Mouse (Mus musculus): ENCODE results near the gene Col1a2. TPM values are rescaled to one million over a fixed set of nuclear protein-coding genes. Genes with fewer than 3 reads are reported as not detected.

Col1a2 gene
- polyA plus RNA-seq, 1 experiment from 2014 or later: 2,665 TPM

DNA sequence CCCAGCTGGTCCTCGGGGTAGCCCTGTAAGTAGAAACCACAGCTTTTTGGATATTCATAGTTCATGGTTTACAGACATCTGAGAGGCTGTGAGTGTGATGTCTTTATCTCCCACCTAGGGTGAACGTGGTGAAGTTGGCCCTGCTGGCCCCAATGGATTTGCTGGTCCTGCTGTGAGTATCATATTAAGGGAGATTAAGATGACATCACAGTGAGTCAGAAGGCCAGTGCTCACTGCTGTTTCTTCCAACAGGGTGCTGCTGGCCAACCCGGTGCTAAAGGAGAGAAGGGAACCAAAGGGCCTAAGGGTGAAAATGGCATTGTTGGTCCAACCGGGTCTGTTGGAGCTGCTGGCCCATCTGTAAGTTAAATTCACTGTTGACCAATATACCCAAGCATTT, 26.4 kb downstream of the Col1a2 start:
- H3K4me2 ChIP-seq: no peak overlapping the region
- H3K27me3 ChIP-seq: no peaks in the 10 kb centered on the region
- H3K27ac ChIP-seq: peak overlapping the region; percentile 75
- peaks cover 79% of the 10 kb centered on the region for H3K36me3 ChIP-seq
- WGBS: 85% methylated on average over 4 of the region's 4 CpGs
- H3K4me3 ChIP-seq: no peak overlapping the region
- H3K9me3 ChIP-seq: no peaks in the 10 kb centered on the region
- no peak overlapping the region for H3K9ac ChIP-seq
- no peak for ATAC-seq (ENCODE audit: insufficient number of reproducible peaks, low FRiP score, low TSS enrichment, low read depth)
- H3K4me1 ChIP-seq: no peaks in the 10 kb centered on the region

- no peak overlapping the region for H3K9ac ChIP-seq
- 93% methylated on average over 1 of the region's 1 CpGs for WGBS
- no peak overlapping the region for H3K27ac ChIP-seq
- no peaks in the 10 kb centered on the region for H3K9me3 ChIP-seq
- no peak for ATAC-seq (ENCODE audit: insufficient number of reproducible peaks, low FRiP score, low TSS enrichment, low read depth)
- no peak overlapping the region for H3K4me3 ChIP-seq
- no peaks in the 10 kb centered on the region for H3K27me3 ChIP-seq
- H3K36me3 ChIP-seq: peaks cover 87% of the 10 kb centered on the region
- H3K4me1 ChIP-seq: no peaks in the 10 kb centered on the region
- no peak overlapping the region for H3K4me2 ChIP-seq
These were observed 28.3 kb downstream of the Col1a2 start for GRCm38 (mm10) chr6:4532898-4533297.

- H3K27me3 ChIP-seq: no peaks in the 10 kb centered on the region
- H3K4me2 ChIP-seq: no peak overlapping the region
- peaks cover 87% of the 10 kb centered on the region for H3K36me3 ChIP-seq
- 83% methylated on average over 8 of the region's 8 CpGs for WGBS
- H3K4me3 ChIP-seq: no peak overlapping the region
- H3K27ac ChIP-seq: peak overlapping the region; percentile 82
- H3K4me1 ChIP-seq: no peaks in the 10 kb centered on the region
- no peak for ATAC-seq (ENCODE audit: insufficient number of reproducible peaks, low FRiP score, low TSS enrichment, low read depth)
- H3K9me3 ChIP-seq: no peaks in the 10 kb centered on the region
- H3K9ac ChIP-seq: no peak overlapping the region
These were observed 30.0 kb downstream of the Col1a2 start for GRCm38 (mm10) chr6:4534462-4535079.

DNA sequence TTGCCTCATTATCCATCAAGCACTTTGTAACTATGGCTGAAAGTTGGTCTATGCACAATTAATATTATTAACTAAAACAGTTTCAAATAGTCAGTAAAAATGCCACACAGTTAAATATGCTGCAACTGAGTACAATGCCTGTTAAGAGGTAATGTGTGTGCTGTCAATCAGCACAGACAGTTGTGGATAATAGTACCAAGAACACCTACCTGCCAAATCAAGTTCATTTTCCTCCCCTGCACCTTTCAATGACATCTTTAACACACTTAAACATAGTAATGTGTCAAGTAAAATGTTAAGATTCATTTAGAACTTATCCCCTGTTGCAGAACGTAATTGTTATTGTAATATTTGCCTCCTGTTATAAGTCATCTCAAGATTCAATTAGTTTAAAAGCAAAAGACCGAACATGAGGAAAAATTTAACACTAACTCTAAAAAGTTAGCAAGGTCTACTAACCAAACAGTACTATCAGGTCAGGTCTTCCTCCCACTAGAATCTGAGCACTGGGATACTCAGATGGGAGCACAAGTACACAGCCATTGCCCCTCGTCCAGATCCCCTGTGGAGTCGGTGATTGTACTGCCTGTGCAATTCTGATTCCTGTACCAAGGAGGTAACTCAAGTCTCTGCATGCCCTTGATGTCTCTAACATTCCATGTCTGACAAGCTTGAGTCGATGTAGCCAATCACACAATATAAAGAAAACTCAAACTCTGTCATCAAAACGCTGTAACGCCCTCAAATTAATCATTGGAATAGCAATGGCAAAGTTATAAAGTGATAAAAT, 37.5 kb downstream of the Col1a2 start:
- H3K9ac ChIP-seq: no peak overlapping the region
- ATAC-seq (ENCODE audit: insufficient number of reproducible peaks, low FRiP score, low TSS enrichment, low read depth): peak; percentile 32; the same call in 1 of the 2 replicates
- no peaks in the 10 kb centered on the region for H3K4me1 ChIP-seq
- no peak overlapping the region for H3K27ac ChIP-seq
- 75% methylated on average over 7 of the region's 7 CpGs for WGBS
- peaks cover 44% of the 10 kb centered on the region for H3K36me3 ChIP-seq
- H3K4me3 ChIP-seq: no peak overlapping the region
- no peaks in the 10 kb centered on the region for H3K9me3 ChIP-seq
- H3K4me2 ChIP-seq: no peak overlapping the region
- H3K27me3 ChIP-seq: no peaks in the 10 kb centered on the region

DNA sequence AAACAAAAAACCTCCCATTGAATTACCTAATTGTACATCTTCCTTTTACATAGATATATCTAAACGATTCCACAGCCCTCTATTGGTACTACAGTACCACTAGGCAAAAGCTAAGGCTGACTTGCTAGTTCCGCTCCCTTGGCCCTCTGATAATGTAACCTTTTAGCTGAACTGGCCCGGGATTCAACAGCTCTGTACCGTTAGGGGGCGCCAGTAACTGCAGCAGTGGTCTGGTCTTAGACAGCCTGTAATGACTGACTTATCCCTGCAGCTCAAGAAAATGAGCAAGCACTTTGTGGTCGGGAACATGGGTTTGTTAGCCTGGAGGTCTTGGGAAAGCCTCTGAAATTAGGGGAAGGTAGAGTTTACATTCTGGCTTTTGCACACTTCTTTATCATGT, 39.9 kb downstream of the Col1a2 start:
- H3K36me3 ChIP-seq: peaks cover 20% of the 10 kb centered on the region
- no peak overlapping the region for H3K9ac ChIP-seq
- no peak for ATAC-seq (ENCODE audit: insufficient number of reproducible peaks, low FRiP score, low TSS enrichment, low read depth)
- no peaks in the 10 kb centered on the region for H3K9me3 ChIP-seq
- WGBS: 51% methylated on average over 6 of the region's 6 CpGs
- no peaks in the 10 kb centered on the region for H3K4me1 ChIP-seq
- no peak overlapping the region for H3K4me3 ChIP-seq
- H3K27me3 ChIP-seq: no peaks in the 10 kb centered on the region
- H3K27ac ChIP-seq: no peak overlapping the region
- no peak overlapping the region for H3K4me2 ChIP-seq

DNA sequence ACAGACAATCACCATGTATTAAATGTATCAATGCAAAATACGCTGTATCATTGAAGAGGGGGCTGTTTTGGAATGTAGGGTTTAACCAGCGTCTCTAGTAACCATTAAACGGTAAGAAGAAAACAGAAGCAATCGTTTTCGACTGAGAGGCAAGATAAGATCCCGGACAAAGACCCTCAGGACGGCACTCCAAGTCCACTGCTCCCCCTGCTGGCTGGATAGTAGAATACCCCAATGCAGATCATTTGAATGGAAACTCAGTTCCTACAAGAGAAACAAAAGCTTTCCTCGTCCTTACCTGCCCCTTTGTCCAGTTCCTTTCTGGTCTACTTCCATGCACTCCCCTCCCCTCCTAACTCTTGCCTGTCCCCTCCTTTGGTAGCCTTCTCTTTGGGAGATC, 41.1 kb downstream of the Col1a2 start:
- H3K27me3 ChIP-seq: no peaks in the 10 kb centered on the region
- H3K4me2 ChIP-seq: no peak overlapping the region
- peaks cover 10% of the 10 kb centered on the region for H3K36me3 ChIP-seq
- no peak overlapping the region for H3K4me3 ChIP-seq
- no peaks in the 10 kb centered on the region for H3K9me3 ChIP-seq
- H3K4me1 ChIP-seq: no peaks in the 10 kb centered on the region
- no peak overlapping the region for H3K27ac ChIP-seq
- 42% methylated on average over 8 of the region's 8 CpGs for WGBS
- no peak overlapping the region for H3K9ac ChIP-seq
- no peak for ATAC-seq (ENCODE audit: insufficient number of reproducible peaks, low FRiP score, low TSS enrichment, low read depth)

GRCm38 (mm10) chr6:4548894-4549293, 44.3 kb downstream of the Col1a2 start:
- Histone ChIP-seq H3K4me2 (no peak overlapping the region), H3K36me3 (no peaks in the 10 kb centered on the region), H3K9me3 (no peaks in the 10 kb centered on the region), H3K9ac (no peak overlapping the region), H3K27me3 (no peaks in the 10 kb centered on the region), H3K4me3 (no peak overlapping the region), H3K27ac (no peak overlapping the region), H3K4me1 (no peaks in the 10 kb centered on the region)
- 67% methylated on average over 4 of the region's 4 CpGs for WGBS
- ATAC-seq (ENCODE audit: insufficient number of reproducible peaks, low FRiP score, low TSS enrichment, low read depth): no peak

- H3K9ac ChIP-seq: no peak overlapping the region
- no peaks in the 10 kb centered on the region for H3K36me3 ChIP-seq
- H3K4me3 ChIP-seq: no peak overlapping the region
- WGBS: 61% methylated on average over 11 of the region's 11 CpGs
- H3K9me3 ChIP-seq: no peaks in the 10 kb centered on the region
- ATAC-seq (ENCODE audit: insufficient number of reproducible peaks, low FRiP score, low TSS enrichment, low read depth): no peak
- H3K27me3 ChIP-seq: no peaks in the 10 kb centered on the region
- no peak overlapping the region for H3K27ac ChIP-seq
- no peak overlapping the region for H3K4me2 ChIP-seq
- H3K4me1 ChIP-seq: no peaks in the 10 kb centered on the region
These were observed 45.4 kb downstream of the Col1a2 start for GRCm38 (mm10) chr6:4549846-4550548.

DNA sequence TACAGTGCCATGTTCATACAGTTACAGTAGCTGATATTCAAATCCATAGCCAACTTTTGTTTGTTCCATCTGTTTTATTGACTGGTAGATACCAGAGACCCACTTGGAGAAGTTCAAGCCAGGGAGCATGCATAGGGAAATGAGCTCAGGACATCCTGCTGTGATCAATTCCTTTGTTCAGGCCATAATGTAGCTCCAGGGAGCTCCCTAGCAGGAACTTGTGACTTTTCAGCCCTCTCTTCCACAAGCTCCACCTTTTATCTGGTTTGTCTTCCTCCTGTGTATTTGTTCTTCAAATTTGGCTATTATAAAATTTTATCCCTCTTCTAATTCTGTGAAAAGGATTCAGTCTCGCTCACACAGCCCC, 45.9 kb downstream of the Col1a2 start:
- H3K4me3 ChIP-seq: no peak overlapping the region
- no peak overlapping the region for H3K9ac ChIP-seq
- no peaks in the 10 kb centered on the region for H3K27me3 ChIP-seq
- no peaks in the 10 kb centered on the region for H3K4me1 ChIP-seq
- no peak for ATAC-seq (ENCODE audit: insufficient number of reproducible peaks, low FRiP score, low TSS enrichment, low read depth)
- no peak overlapping the region for H3K4me2 ChIP-seq
- H3K27ac ChIP-seq: no peak overlapping the region
- no peaks in the 10 kb centered on the region for H3K9me3 ChIP-seq
- WGBS: 83% methylated on average over 1 of the region's 1 CpGs
- no peaks in the 10 kb centered on the region for H3K36me3 ChIP-seq

DNA sequence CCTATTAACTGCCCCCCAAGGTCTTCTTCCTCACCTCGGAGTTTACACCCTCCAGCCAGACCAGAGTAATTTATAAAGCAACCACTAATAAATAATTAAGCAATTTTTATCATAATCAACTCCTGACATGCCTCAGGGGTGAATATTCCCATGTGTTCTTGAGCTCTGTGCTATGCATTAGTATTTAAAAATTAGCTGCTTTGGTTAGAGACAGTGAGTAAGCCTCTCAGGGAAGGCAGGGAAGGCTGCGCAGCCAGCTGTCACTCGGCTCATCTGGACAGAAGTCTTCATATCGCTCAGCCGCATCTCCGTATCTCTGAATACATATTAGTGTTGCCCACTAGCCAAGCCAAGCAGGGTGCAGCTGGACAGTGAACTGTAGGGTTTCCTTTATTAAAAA, 50.8 kb downstream of the Col1a2 start:
- Histone ChIP-seq H3K27me3 (no peaks in the 10 kb centered on the region), H3K9me3 (no peaks in the 10 kb centered on the region), H3K27ac (no peak overlapping the region), H3K36me3 (no peaks in the 10 kb centered on the region), H3K4me3 (no peak overlapping the region), H3K9ac (no peak overlapping the region), H3K4me2 (no peak overlapping the region), H3K4me1 (peaks cover 9% of the 10 kb centered on the region; the same call in 1 of the 2 replicates)
- WGBS: 68% methylated on average over 6 of the region's 6 CpGs
- ATAC-seq (ENCODE audit: insufficient number of reproducible peaks, low FRiP score, low TSS enrichment, low read depth): no peak

GRCm38 (mm10) chr6:4557086-4557485, 52.5 kb downstream of the Col1a2 start:
- Histone ChIP-seq H3K4me2 (no peak overlapping the region), H3K4me1 (peaks cover 17% of the 10 kb centered on the region), H3K9ac (no peak overlapping the region), H3K36me3 (no peaks in the 10 kb centered on the region), H3K4me3 (no peak overlapping the region), H3K27me3 (no peaks in the 10 kb centered on the region), H3K9me3 (no peaks in the 10 kb centered on the region), H3K27ac (no peak overlapping the region)
- WGBS: 30% methylated on average over 8 of the region's 8 CpGs
- ATAC-seq (ENCODE audit: insufficient number of reproducible peaks, low FRiP score, low TSS enrichment, low read depth): no peak

- peak overlapping the region; percentile 31 for H3K4me2 ChIP-seq
- peak; percentile 76; the same call in 1 of the 2 replicates for ATAC-seq (ENCODE audit: insufficient number of reproducible peaks, low FRiP score, low TSS enrichment, low read depth)
- no peaks in the 10 kb centered on the region for H3K9me3 ChIP-seq
- 11% methylated on average over 7 of the region's 7 CpGs for WGBS
- H3K9ac ChIP-seq: no peak overlapping the region
- H3K4me1 ChIP-seq: peaks cover 17% of the 10 kb centered on the region
- no peak overlapping the region for H3K27ac ChIP-seq
- no peaks in the 10 kb centered on the region for H3K27me3 ChIP-seq
- no peaks in the 10 kb centered on the region for H3K36me3 ChIP-seq
- no peak overlapping the region; the same call in 1 of the 2 replicates for H3K4me3 ChIP-seq
These were observed 53.1 kb downstream of the Col1a2 start for GRCm38 (mm10) chr6:4557678-4558077.

All from limb, embryonic 15.5 days (tissue).